Mouse (Mus musculus) C3H10T1/2 (cell line): ENCODE measurements around the gene Gm3453. TPM values are rescaled to one million over a fixed set of nuclear protein-coding genes. Genes with fewer than 3 reads are reported as not detected.

Experiments
- polyA plus RNA-seq, 2 experiments: library from polyadenylated mRNA; unstranded; fragments of >200 nt; fragmentation: generic; extraction: Trizol; gene quantifications; one replicate each; pipeline ENCODE4 v1.2.1; 2012; ENCODE audit warnings: missing spikeins in 2 of 2

Gene Gm3453
- polyA plus RNA-seq, result not detected

GRCm38 (mm10) chr14:5979037-5979436 is at the start of gene Gm3453:
Gene Gm3453, minus strand, starts transcription at chr14:5979137.

DNA sequence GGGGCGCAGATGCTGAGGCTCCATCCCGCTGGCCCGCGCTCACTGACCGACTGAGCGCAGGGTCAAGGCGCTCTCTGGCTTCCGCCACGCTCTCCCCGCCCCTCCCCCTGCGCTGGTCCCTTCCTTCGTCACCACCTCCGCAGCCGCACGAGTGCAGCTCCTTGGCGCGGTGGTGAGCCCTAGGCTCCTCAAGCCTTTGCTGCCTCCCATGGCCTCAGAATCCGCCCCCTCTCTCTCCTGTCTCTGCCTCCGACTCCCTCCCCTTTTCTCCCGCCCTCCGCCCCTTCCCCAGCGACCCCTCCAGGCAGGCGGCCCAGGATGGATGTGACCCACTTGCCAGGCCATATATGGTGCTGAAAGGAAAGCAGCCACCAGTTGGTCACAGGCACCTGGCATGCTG is 17.3 kb downstream of the Gm3453 start, which contains the start of gene Gm3248:
Gene Gm3248, minus strand, starts transcription at position 111 of the 400 bp plus-strand sequence.

Other genes with a start within 250 kb of the Gm3453 start
- gene Gm3373, start 237.6 kb downstream of the Gm3453 start, polyA plus RNA-seq, result not detected
- gene Gm3383, start 171.2 kb downstream of the Gm3453 start, polyA plus RNA-seq, result not detected
- not detected for gene Gm3424, start 148.8 kb downstream of the Gm3453 start, polyA plus RNA-seq
- gene Gm8237, start 98.8 kb downstream of the Gm3453 start, polyA plus RNA-seq, result not detected
- gene Gm3248, start 17.4 kb downstream of the Gm3453 start, polyA plus RNA-seq, result not detected
- not detected for gene Gm6337, start 79.1 kb upstream of the Gm3453 start, polyA plus RNA-seq
- gene Gm8206, start 114.8 kb upstream of the Gm3453 start, polyA plus RNA-seq, result not detected
- under 1 TPM in 1 of 2 experiments, not detected in 1; 0.05 TPM for gene Gm3468, start 129.5 kb upstream of the Gm3453 start, polyA plus RNA-seq
- gene Gm3476, start 146.7 kb upstream of the Gm3453 start, polyA plus RNA-seq, result not detected
- not detected for gene Gm21560, start 240.2 kb upstream of the Gm3453 start, polyA plus RNA-seq